Mouse (Mus musculus): Measurements from ENCODE around the gene Fxr2.
"Not testable (repeated sequence)": the region's sequence is repeated elsewhere in the genome, so short reads cannot be mapped to it uniquely, and the experiment has no call there.

The Fxr2 gene

GRCm38 (mm10) chr11:69610899-69611298 is 21.9 kb upstream of the Fxr2 start:
- DNase-seq (ENCODE audit: low read depth, low spot score), result no peak

GRCm38 (mm10) chr11:69613553-69614256 is 19.1 kb upstream of the Fxr2 start:
- peak; percentile 89 for DNase-seq (ENCODE audit: low read depth, low spot score)

GRCm38 (mm10) chr11:69614257-69614588 is 18.6 kb upstream of the Fxr2 start:
- DNase-seq (ENCODE audit: low read depth, low spot score), result peak; percentile 12

GRCm38 (mm10) chr11:69616781-69617180 is 16.0 kb upstream of the Fxr2 start:
- no peak for DNase-seq (ENCODE audit: low read depth, low spot score)

- DNase-seq (ENCODE audit: low read depth, low spot score), result no peak
These were observed 15.0 kb upstream of the Fxr2 start, which contains the start of gene Shbg for GRCm38 (mm10) chr11:69617805-69618204. Gene Shbg, minus strand, starts transcription at chr11:69617905.

- no peak for DNase-seq (ENCODE audit: low read depth, low spot score)
These were observed 12.3 kb upstream of the Fxr2 start for GRCm38 (mm10) chr11:69620394-69621081.

- DNase-seq (ENCODE audit: low read depth, low spot score), result no peak
These were observed 11.1 kb upstream of the Fxr2 start, which contains the start of gene Sat2 for GRCm38 (mm10) chr11:69621571-69622268. Gene Sat2, plus strand, starts transcription at chr11:69622024.

- no peak for DNase-seq (ENCODE audit: low read depth, low spot score)
These were observed 10.4 kb upstream of the Fxr2 start for GRCm38 (mm10) chr11:69622406-69622805.

GRCm38 (mm10) chr11:69623006-69623405 is 9.8 kb upstream of the Fxr2 start:
- peak; percentile 43 for DNase-seq (ENCODE audit: low read depth, low spot score)

GRCm38 (mm10) chr11:69624339-69624738 is 8.5 kb upstream of the Fxr2 start:
- DNase-seq (ENCODE audit: low read depth, low spot score), result not testable (repeated sequence)

- peak; percentile 90 for DNase-seq (ENCODE audit: low read depth, low spot score)
These were observed 4.5 kb upstream of the Fxr2 start for GRCm38 (mm10) chr11:69628286-69628685.

- DNase-seq (ENCODE audit: low read depth, low spot score), result peak; percentile 72
These were observed 3.0 kb upstream of the Fxr2 start for GRCm38 (mm10) chr11:69629802-69630201.

- DNase-seq (ENCODE audit: low read depth, low spot score), result peak; percentile 79
These were observed 507 bp downstream of the Fxr2 start for GRCm38 (mm10) chr11:69633128-69633866.

- no peak for DNase-seq (ENCODE audit: low read depth, low spot score)
These were observed 2.7 kb downstream of the Fxr2 start for GRCm38 (mm10) chr11:69635471-69635870.

- DNase-seq (ENCODE audit: low read depth, low spot score), result no peak
These were observed 13.1 kb downstream of the Fxr2 start for GRCm38 (mm10) chr11:69645860-69646259.

GRCm38 (mm10) chr11:69653399-69653798 is 20.6 kb downstream of the Fxr2 start:
- DNase-seq (ENCODE audit: low read depth, low spot score), result no peak

GRCm38 (mm10) chr11:69654760-69655159 is 22.0 kb downstream of the Fxr2 start:
- peak; percentile 88 for DNase-seq (ENCODE audit: low read depth, low spot score)

- DNase-seq (ENCODE audit: low read depth, low spot score), result peak; percentile 93
These were observed 22.7 kb downstream of the Fxr2 start, which contains the start of gene Sox15 for GRCm38 (mm10) chr11:69655264-69656064. Gene Sox15, plus strand, starts transcription at chr11:69655314.

GRCm38 (mm10) chr11:69656065-69656455 is 23.3 kb downstream of the Fxr2 start:
- DNase-seq (ENCODE audit: low read depth, low spot score), result no peak

GRCm38 (mm10) chr11:69656617-69657461 is 24.0 kb downstream of the Fxr2 start:
- DNase-seq (ENCODE audit: low read depth, low spot score), result peak; percentile 80
